Mouse (Mus musculus): ENCODE results near the gene Cyp27b1. TPM values are rescaled to one million over a fixed set of nuclear protein-coding genes. Genes with fewer than 3 reads are reported as not detected.

Gene Cyp27b1
- polyA plus RNA-seq, 1 experiment, result 0.25 TPM

- Histone ChIP-seq H3K36me3 (ENCODE audit: control insufficient read depth, insufficient read depth, low read length) (no peaks in the 10 kb centered on the region), H3K4me3 (ENCODE audit: control insufficient read depth, low read depth, low read length) (no peak overlapping the region), H3K27ac (ENCODE audit: control insufficient read depth, insufficient read depth, low read depth, low read length) (no peak overlapping the region), H3K4me1 (ENCODE audit: control insufficient read depth, insufficient read depth, low read length) (peaks cover 16% of the 10 kb centered on the region), H3K27me3 (ENCODE audit: control insufficient read depth, insufficient read depth, low read length) (peaks cover 5% of the 10 kb centered on the region)
- TF ChIP-seq POLR2A (IDR thresholded peaks at IDR 0.05; ENCODE audit: control insufficient read depth, low read depth, low read length), result no peak
- TF ChIP-seq CTCF (IDR thresholded peaks at IDR 0.05; ENCODE audit: control insufficient read depth, insufficient read depth, insufficient replicate concordance, low read depth, low read length), result no peak
Measured at GRCm38 (mm10) chr10:127083915-127084306, 35.9 kb downstream of the Cyp27b1 start.

- no peak overlapping the region for H3K27ac ChIP-seq (ENCODE audit: control insufficient read depth, insufficient read depth, low read depth, low read length)
- H3K4me3 ChIP-seq (ENCODE audit: control insufficient read depth, low read depth, low read length), result no peak overlapping the region
- peaks cover 12% of the 10 kb centered on the region for H3K4me1 ChIP-seq (ENCODE audit: control insufficient read depth, insufficient read depth, low read length)
- H3K36me3 ChIP-seq (ENCODE audit: control insufficient read depth, insufficient read depth, low read length), result no peaks in the 10 kb centered on the region
- peaks cover 1% of the 10 kb centered on the region; the same call in 1 of the 2 replicates for H3K27me3 ChIP-seq (ENCODE audit: control insufficient read depth, insufficient read depth, low read length)
- TF ChIP-seq POLR2A (IDR thresholded peaks at IDR 0.05; ENCODE audit: control insufficient read depth, low read depth, low read length), result no peak
- TF ChIP-seq CTCF (IDR thresholded peaks at IDR 0.05; ENCODE audit: control insufficient read depth, insufficient read depth, insufficient replicate concordance, low read depth, low read length), result no peak
Measured at GRCm38 (mm10) chr10:127085052-127085451, 37.0 kb downstream of the Cyp27b1 start.

- Histone ChIP-seq H3K4me3 (ENCODE audit: control insufficient read depth, low read depth, low read length) (no peak overlapping the region), H3K27ac (ENCODE audit: control insufficient read depth, insufficient read depth, low read depth, low read length) (no peak overlapping the region), H3K4me1 (ENCODE audit: control insufficient read depth, insufficient read depth, low read length) (peaks cover 14% of the 10 kb centered on the region), H3K27me3 (ENCODE audit: control insufficient read depth, insufficient read depth, low read length) (no peaks in the 10 kb centered on the region), H3K36me3 (ENCODE audit: control insufficient read depth, insufficient read depth, low read length) (no peaks in the 10 kb centered on the region)
- TF ChIP-seq POLR2A (IDR thresholded peaks at IDR 0.05; ENCODE audit: control insufficient read depth, low read depth, low read length) (no peak), CTCF (IDR thresholded peaks at IDR 0.05; ENCODE audit: control insufficient read depth, insufficient read depth, insufficient replicate concordance, low read depth, low read length) (no peak)
Measured at GRCm38 (mm10) chr10:127085633-127086032, 37.6 kb downstream of the Cyp27b1 start.

GRCm38 (mm10) chr10:127090560-127091411, 42.7 kb downstream of the Cyp27b1 start:
- no peak for TF ChIP-seq CTCF (IDR thresholded peaks at IDR 0.05; ENCODE audit: control insufficient read depth, insufficient read depth, insufficient replicate concordance, low read depth, low read length)
- Histone ChIP-seq H3K27me3 (ENCODE audit: control insufficient read depth, insufficient read depth, low read length) (no peaks in the 10 kb centered on the region), H3K4me1 (ENCODE audit: control insufficient read depth, insufficient read depth, low read length) (peaks cover 24% of the 10 kb centered on the region), H3K36me3 (ENCODE audit: control insufficient read depth, insufficient read depth, low read length) (no peaks in the 10 kb centered on the region), H3K27ac (ENCODE audit: control insufficient read depth, insufficient read depth, low read depth, low read length) (no peak overlapping the region), H3K4me3 (ENCODE audit: control insufficient read depth, low read depth, low read length) (peak overlapping the region; percentile 69)

- Histone ChIP-seq H3K27me3 (ENCODE audit: control insufficient read depth, insufficient read depth, low read length) (no peaks in the 10 kb centered on the region), H3K36me3 (ENCODE audit: control insufficient read depth, insufficient read depth, low read length) (no peaks in the 10 kb centered on the region), H3K27ac (ENCODE audit: control insufficient read depth, insufficient read depth, low read depth, low read length) (no peak overlapping the region), H3K4me3 (ENCODE audit: control insufficient read depth, low read depth, low read length) (peak overlapping the region; percentile 69), H3K4me1 (ENCODE audit: control insufficient read depth, insufficient read depth, low read length) (peaks cover 24% of the 10 kb centered on the region)
- TF ChIP-seq POLR2A (IDR thresholded peaks at IDR 0.05; ENCODE audit: control insufficient read depth, low read depth, low read length), result no peak
- no peak for TF ChIP-seq CTCF (IDR thresholded peaks at IDR 0.05; ENCODE audit: control insufficient read depth, insufficient read depth, insufficient replicate concordance, low read depth, low read length)
Measured at GRCm38 (mm10) chr10:127091507-127092396, 43.7 kb downstream of the Cyp27b1 start.

GRCm38 (mm10) chr10:127092742-127093141, 44.7 kb downstream of the Cyp27b1 start:
- H3K27ac ChIP-seq (ENCODE audit: control insufficient read depth, insufficient read depth, low read depth, low read length), result no peak overlapping the region
- no peaks in the 10 kb centered on the region for H3K36me3 ChIP-seq (ENCODE audit: control insufficient read depth, insufficient read depth, low read length)
- peak overlapping the region; percentile 59 for H3K4me3 ChIP-seq (ENCODE audit: control insufficient read depth, low read depth, low read length)
- peaks cover 24% of the 10 kb centered on the region for H3K4me1 ChIP-seq (ENCODE audit: control insufficient read depth, insufficient read depth, low read length)
- H3K27me3 ChIP-seq (ENCODE audit: control insufficient read depth, insufficient read depth, low read length), result no peaks in the 10 kb centered on the region
- TF ChIP-seq POLR2A (IDR thresholded peaks at IDR 0.05; ENCODE audit: control insufficient read depth, low read depth, low read length), result no peak
- TF ChIP-seq CTCF (IDR thresholded peaks at IDR 0.05; ENCODE audit: control insufficient read depth, insufficient read depth, insufficient replicate concordance, low read depth, low read length), result no peak

- H3K27ac ChIP-seq (ENCODE audit: control insufficient read depth, insufficient read depth, low read depth, low read length), result no peak overlapping the region
- no peaks in the 10 kb centered on the region for H3K36me3 ChIP-seq (ENCODE audit: control insufficient read depth, insufficient read depth, low read length)
- no peak overlapping the region for H3K4me3 ChIP-seq (ENCODE audit: control insufficient read depth, low read depth, low read length)
- no peaks in the 10 kb centered on the region for H3K27me3 ChIP-seq (ENCODE audit: control insufficient read depth, insufficient read depth, low read length)
- H3K4me1 ChIP-seq (ENCODE audit: control insufficient read depth, insufficient read depth, low read length), result peaks cover 24% of the 10 kb centered on the region
- TF ChIP-seq POLR2A (IDR thresholded peaks at IDR 0.05; ENCODE audit: control insufficient read depth, low read depth, low read length), result no peak
- TF ChIP-seq CTCF (IDR thresholded peaks at IDR 0.05; ENCODE audit: control insufficient read depth, insufficient read depth, insufficient replicate concordance, low read depth, low read length), result no peak
Measured at GRCm38 (mm10) chr10:127094382-127094802, 46.3 kb downstream of the Cyp27b1 start.
